Mouse (Mus musculus): ENCODE measurements around the gene Kansl3. TPM values are rescaled to one million over a fixed set of nuclear protein-coding genes. Genes with fewer than 3 reads are reported as not detected.

The Kansl3 gene
- polyA plus RNA-seq, 1 experiment from 2014 or later = 12.6 TPM

Small RNA genes lying within 50 kb of the gene (microRNA-seq; reads per million reads assigned to microRNA genes)
- not detected for gene Mir6898

Other genes starting within 250 kb of the Kansl3 start
- gene Uggt1, start 124.5 kb downstream of the Kansl3 start, polyA plus RNA-seq (2015; fragmentation: Nextera tagmentation; extraction: Ambion mirVana) = 19.4 and 19.5 TPM in 2 replicates
- 2.4 and 3.0 TPM in 2 replicates for gene Neurl3, start 94.5 kb downstream of the Kansl3 start, polyA plus RNA-seq (2015; fragmentation: Nextera tagmentation; extraction: Ambion mirVana)
- 3.5 and 4.2 TPM in 2 replicates for gene Arid5a, start 61.4 kb downstream of the Kansl3 start, polyA plus RNA-seq (2015; fragmentation: Nextera tagmentation; extraction: Ambion mirVana)
- gene Fer1l5, start 3.1 kb upstream of the Kansl3 start, polyA plus RNA-seq (2015; fragmentation: Nextera tagmentation; extraction: Ambion mirVana) = 0.23 and 0.24 TPM in 2 replicates
- 12.6 and 14.3 TPM in 2 replicates for gene Lman2l, start 76.1 kb upstream of the Kansl3 start, polyA plus RNA-seq (2015; fragmentation: Nextera tagmentation; extraction: Ambion mirVana)
- gene Cnnm4, start 102.4 kb upstream of the Kansl3 start, polyA plus RNA-seq (2015; fragmentation: Nextera tagmentation; extraction: Ambion mirVana) = 2.7 and 2.9 TPM in 2 replicates
- 1.0 and 1.1 TPM in 2 replicates for gene Cnnm3, start 142.7 kb upstream of the Kansl3 start, polyA plus RNA-seq (2015; fragmentation: Nextera tagmentation; extraction: Ambion mirVana)
- gene Ankrd23, start 167.7 kb upstream of the Kansl3 start, polyA plus RNA-seq (2015; fragmentation: Nextera tagmentation; extraction: Ambion mirVana) = 2.3 and 2.9 TPM in 2 replicates
- gene Gm42417, start 170.2 kb upstream of the Kansl3 start, polyA plus RNA-seq (2015; fragmentation: Nextera tagmentation; extraction: Ambion mirVana) = not detected in 2 replicates
- gene Ankrd39, start 178.3 kb upstream of the Kansl3 start, polyA plus RNA-seq (2015; fragmentation: Nextera tagmentation; extraction: Ambion mirVana) = 6.2 and 7.0 TPM in 2 replicates
- gene Sema4c, start 189.2 kb upstream of the Kansl3 start, polyA plus RNA-seq (2015; fragmentation: Nextera tagmentation; extraction: Ambion mirVana) = 1.9 and 2.0 TPM in 2 replicates

Measured in liver, embryonic 15.5 days (tissue).